ENCODE assay signal across 33 mouse cellular contexts in the genomic region with DNA sequence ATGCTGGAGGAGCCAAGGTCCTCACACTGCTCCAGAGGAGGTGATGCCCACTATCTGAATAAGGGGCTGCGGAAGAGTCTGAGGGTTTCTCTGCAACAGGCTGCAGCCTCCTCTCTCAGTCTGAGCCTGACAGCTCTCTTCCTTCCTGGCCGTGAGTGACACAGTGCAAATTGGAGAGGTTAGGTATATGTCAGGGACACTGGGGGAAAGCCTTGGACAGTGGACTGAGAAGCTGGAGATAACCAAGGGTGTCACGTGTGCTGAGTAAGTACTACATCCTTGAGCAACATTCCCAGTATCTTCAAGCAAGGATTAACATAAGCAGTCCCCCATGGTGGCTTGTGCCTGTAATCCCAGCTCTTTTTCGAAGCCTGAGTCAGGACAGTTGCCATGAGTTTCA. TPM values are rescaled to one million over a fixed set of nuclear protein-coding genes. Genes with fewer than 3 reads are reported as not detected.
"Had no signal": no experiment of that assay in that cellular context is flagged by ENCODE, and none has a peak within 500 bp of the region (broad histone marks: within the 10 kb centered on the region; RNA-seq: fewer than 3 reads in every experiment).

No protein-coding gene starts in this region.

- H3K27me3 ChIP-seq: embryonic facial prominence, embryonic 12.5 days; embryonic facial prominence, embryonic 13.5 days; embryonic facial prominence, embryonic 15.5 days; forebrain, embryonic 12.5 days; forebrain, embryonic 13.5 days; forebrain, embryonic 15.5 days; heart, embryonic 12.5 days; heart, embryonic 13.5 days had no signal

- H3K4me3 ChIP-seq: embryonic facial prominence, embryonic 10.5 days; embryonic facial prominence, embryonic 12.5 days; embryonic facial prominence, embryonic 13.5 days; embryonic facial prominence, embryonic 15.5 days; erythroblast, embryonic 14.5 days; forebrain, embryonic 10.5 days; forebrain, embryonic 12.5 days; forebrain, embryonic 13.5 days; forebrain, embryonic 15.5 days; gastrocnemius, adult 2 months; heart, adult 2 months; heart, embryonic 12.5 days; heart, embryonic 13.5 days had no signal

- H3K36me3 ChIP-seq: embryonic facial prominence, embryonic 10.5 days; embryonic facial prominence, embryonic 12.5 days; embryonic facial prominence, embryonic 13.5 days; embryonic facial prominence, embryonic 15.5 days; forebrain, embryonic 10.5 days; forebrain, embryonic 12.5 days; forebrain, embryonic 15.5 days; heart, embryonic 12.5 days; heart, embryonic 13.5 days had no signal

- DNase-seq: cerebellum, postnatal 14 days; cerebellum, postnatal 25 days; cerebellum, postnatal 36 days; embryo, embryonic 11 days; forebrain, postnatal 0 days; gastrocnemius, adult 2 months; gastrocnemius, postnatal 10 days; gastrocnemius, postnatal 14 days; gastrocnemius, postnatal 25 days; gastrocnemius, postnatal 36 days; heart, adult 18-20 months; heart, adult 2 months had no signal

- H3K27ac ChIP-seq: embryonic facial prominence, embryonic 10.5 days; embryonic facial prominence, embryonic 12.5 days; embryonic facial prominence, embryonic 13.5 days; embryonic facial prominence, embryonic 15.5 days; forebrain, embryonic 10.5 days; forebrain, embryonic 12.5 days; forebrain, embryonic 13.5 days; forebrain, embryonic 15.5 days; gastrocnemius, adult 2 months; heart, adult 2 months; heart, embryonic 13.5 days had no signal

- H3K4me1 ChIP-seq: embryonic facial prominence, embryonic 12.5 days had no signal

- H3K9me3 ChIP-seq: embryonic facial prominence, embryonic 10.5 days; embryonic facial prominence, embryonic 12.5 days; embryonic facial prominence, embryonic 13.5 days; embryonic facial prominence, embryonic 15.5 days; forebrain, embryonic 10.5 days; forebrain, embryonic 12.5 days; forebrain, embryonic 13.5 days; forebrain, embryonic 15.5 days; heart, embryonic 12.5 days; heart, embryonic 13.5 days had no signal

RNA-seq across cellular contexts. Expression of gene 1700125H20Rik, which starts 8.2 kb away (rescaled TPM):
- total RNA-seq: common myeloid progenitor, adult 5-6 weeks; gastrocnemius, adult 18-20 months; gastrocnemius, adult 2 months; gastrocnemius, adult 8-10 months; gastrocnemius, postnatal 10 days; gastrocnemius, postnatal 14 days; gastrocnemius, postnatal 25 days; gastrocnemius, postnatal 36 days; heart, adult 18-20 months; heart, adult 2 months; heart, adult 8-10 months had no signal
- polyA plus RNA-seq: cortical plate, adult 2 months; embryonic facial prominence, embryonic 11.5 days; erythroblast, embryonic 14.5 days; forebrain, embryonic 11.5 days; frontal cortex, adult 2 months; gonadal fat pad, adult 2 months; heart, adult 2 months; heart, embryonic 11.5 days; heart, embryonic 12.5 days had no signal
